Mouse (Mus musculus) midbrain, embryonic 15.5 days (tissue): ENCODE results near the gene Dbr1. TPM values are rescaled to one million over a fixed set of nuclear protein-coding genes. Genes with fewer than 3 reads are reported as not detected.

ENCODE experiments used
- ATAC-seq: fragments of 200-750 bp; cut with Nextera tagmentation; replicated peaks from 2 replicates; pipeline ENCODE4 v1.8.0; 2017; ENCODE audit warnings: moderate TSS enrichment
- H3K27ac ChIP-seq: fragments of 300-500 bp; sonication (generic); 2 replicates; pipeline ENCODE4 v1.5.1; 2015; ENCODE audit warnings: mild to moderate bottlenecking, inconsistent platforms
- H3K27me3 ChIP-seq: fragments of 300-500 bp; sonication (generic); replicated peaks from 2 replicates; pipeline ENCODE4 v1.6.1; 2015; ENCODE audit warnings: inconsistent platforms
- H3K36me3 ChIP-seq: fragments of 300-500 bp; sonication (generic); replicated peaks from 2 replicates; pipeline ENCODE4 v1.6.1; 2015; ENCODE audit warnings: inconsistent platforms
- H3K4me1 ChIP-seq: fragments of 300-500 bp; sonication (generic); 2 replicates; pipeline ENCODE4 v1.6.1; 2015; ENCODE audit warnings: inconsistent platforms
- H3K4me2 ChIP-seq: fragments of 300-500 bp; sonication (generic); 2 replicates; pipeline ENCODE4 v1.6.1; 2015; ENCODE audit warnings: inconsistent platforms, mild to moderate bottlenecking, moderate library complexity
- H3K4me3 ChIP-seq: fragments of 300-500 bp; sonication (generic); 2 replicates; pipeline ENCODE4 v1.5.1; 2015; ENCODE audit warnings: mild to moderate bottlenecking, inconsistent platforms
- H3K9ac ChIP-seq: fragments of 300-500 bp; sonication (generic); 2 replicates; pipeline ENCODE4 v1.6.1; 2015; ENCODE audit warnings: mild to moderate bottlenecking, inconsistent platforms
- H3K9me3 ChIP-seq: fragments of 300-500 bp; sonication (generic); 2 replicates; pipeline ENCODE4 v1.6.1; 2016; ENCODE audit warnings: inconsistent platforms
- WGBS: fragments of 180-500 bp; shearing (Covaris S2); methylation state at CpG from one replicate; pipeline ENCODE4 v1.1.7; 2015; ENCODE audit warnings: mixed read lengths; 5-methylcytosine and 5-hydroxymethylcytosine counted together
- polyA plus RNA-seq: library from polyadenylated mRNA; unstranded; fragments of >200 nt; fragmentation: Nextera tagmentation; extraction: Ambion mirVana; gene quantifications from 2 replicates; pipeline ENCODE4 v1.2.1, GENCODE M21; 2015

The Dbr1 gene
- polyA plus RNA-seq = 24.5 and 26.2 TPM in 2 replicates

- H3K36me3 ChIP-seq = 0 out of 2 replicates have a peak, but pooled peaks cover 10% of the 10 kb centered on the region
- peak within 1 kb of the TSS; percentile 71 for H3K4me2 ChIP-seq
- H3K4me3 ChIP-seq = peak within 1 kb of the TSS; percentile 95
- WGBS = under 1% methylated on average over 57 of the region's 57 CpGs
- H3K27ac ChIP-seq = peak within 1 kb of the TSS; percentile 81
- H3K9ac ChIP-seq = peak within 1 kb of the TSS; percentile 95
- ATAC-seq = peak; percentile 97
- no peaks in the 10 kb centered on the region for H3K9me3 ChIP-seq
- H3K27me3 ChIP-seq = peaks cover 5% of the 10 kb centered on the region; the same call in 1 of the 2 replicates
- peaks cover 11% of the 10 kb centered on the region for H3K4me1 ChIP-seq
These were observed at the start of gene Dbr1 for GRCm38 (mm10) chr9:99575677-99576480. TSS of gene Dbr1 (plus strand) at chr9:99575799.

DNA sequence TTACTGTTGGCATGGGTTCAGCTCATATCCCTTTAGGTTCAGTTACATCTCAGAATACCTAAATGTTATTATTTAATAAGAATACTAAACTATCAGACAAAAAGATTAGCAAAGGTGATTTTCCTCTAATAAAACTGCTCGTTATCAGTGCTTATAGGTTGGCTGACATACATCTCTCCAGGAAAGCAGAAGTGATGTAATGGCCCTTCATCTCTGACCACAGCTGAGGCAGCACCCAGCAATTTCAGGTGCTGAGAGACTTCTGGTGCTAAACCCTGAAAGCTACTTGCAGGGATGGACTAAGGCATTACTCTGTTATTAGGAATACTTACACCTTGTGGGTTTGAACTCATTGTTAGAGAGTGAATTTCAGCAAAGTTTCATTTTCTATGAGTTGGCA is 43.7 kb upstream of the Dbr1 start:
- WGBS = 83% methylated on average over 1 of the region's 1 CpGs

DNA sequence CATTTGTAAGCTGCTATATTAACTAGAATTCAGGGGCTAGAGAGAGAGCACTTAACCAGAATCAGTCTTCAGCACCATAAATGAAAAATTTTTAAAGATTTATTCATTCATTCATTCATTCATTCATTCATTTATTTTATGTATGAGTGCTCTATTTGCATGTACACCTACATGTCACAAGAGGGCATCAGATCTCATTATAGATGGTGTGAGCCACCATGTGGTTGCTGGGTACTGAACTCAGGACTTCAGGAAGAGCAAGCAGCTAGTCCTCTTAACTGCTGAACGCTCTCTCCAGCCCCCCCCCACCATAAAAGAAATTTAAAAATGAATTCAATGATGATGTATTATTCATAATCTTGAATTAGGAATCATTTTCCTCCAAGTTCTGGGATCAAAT is 29.3 kb upstream of the Dbr1 start:
- no peaks in the 10 kb centered on the region for H3K9me3 ChIP-seq
- 95% methylated on average over 1 of the region's 1 CpGs for WGBS
- H3K36me3 ChIP-seq = no peaks in the 10 kb centered on the region
- H3K27ac ChIP-seq = no peak overlapping the region
- no peaks in the 10 kb centered on the region for H3K27me3 ChIP-seq
- no peak for ATAC-seq
- H3K4me3 ChIP-seq = no peak overlapping the region
- no peak overlapping the region for H3K4me2 ChIP-seq
- no peak overlapping the region for H3K9ac ChIP-seq
- H3K4me1 ChIP-seq = no peaks in the 10 kb centered on the region

More for the DNA sequence above, 43.7 kb upstream of the Dbr1 start:
- no peak overlapping the region for H3K27ac ChIP-seq
- no peaks in the 10 kb centered on the region for H3K9me3 ChIP-seq
- H3K4me3 ChIP-seq = no peak overlapping the region
- no peak for ATAC-seq
- H3K9ac ChIP-seq = no peak overlapping the region
- no peaks in the 10 kb centered on the region for H3K4me1 ChIP-seq
- H3K4me2 ChIP-seq = no peak overlapping the region
- H3K27me3 ChIP-seq = no peaks in the 10 kb centered on the region
- H3K36me3 ChIP-seq = peaks cover 24% of the 10 kb centered on the region; the same call in 1 of the 2 replicates

DNA sequence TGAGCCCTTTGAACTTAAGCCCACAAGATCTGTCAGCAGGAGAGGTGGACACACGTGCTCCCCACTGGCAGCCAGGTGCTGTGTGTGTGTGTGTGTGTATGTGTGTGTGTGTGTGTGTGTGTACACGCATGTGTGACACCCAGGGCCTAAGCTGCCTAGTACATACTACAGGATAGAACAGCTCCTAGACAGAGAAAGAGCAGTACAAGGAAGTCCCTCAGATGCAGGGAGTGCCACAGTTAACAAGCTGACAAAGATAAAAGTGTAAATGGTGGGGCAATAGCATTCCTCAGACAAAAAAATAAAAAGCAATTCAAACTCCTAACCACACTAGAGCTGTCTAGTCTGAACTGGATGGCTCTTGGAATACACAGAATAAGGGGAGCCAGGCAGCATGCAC is 23.5 kb upstream of the Dbr1 start:
- no peak overlapping the region for H3K9ac ChIP-seq
- ATAC-seq = no peak
- no peak overlapping the region for H3K27ac ChIP-seq
- H3K27me3 ChIP-seq = no peaks in the 10 kb centered on the region
- H3K4me3 ChIP-seq = no peak overlapping the region
- H3K4me2 ChIP-seq = no peak overlapping the region
- no peaks in the 10 kb centered on the region for H3K9me3 ChIP-seq
- 80% methylated on average over 2 of the region's 2 CpGs for WGBS
- H3K36me3 ChIP-seq = no peaks in the 10 kb centered on the region
- no peaks in the 10 kb centered on the region for H3K4me1 ChIP-seq

DNA sequence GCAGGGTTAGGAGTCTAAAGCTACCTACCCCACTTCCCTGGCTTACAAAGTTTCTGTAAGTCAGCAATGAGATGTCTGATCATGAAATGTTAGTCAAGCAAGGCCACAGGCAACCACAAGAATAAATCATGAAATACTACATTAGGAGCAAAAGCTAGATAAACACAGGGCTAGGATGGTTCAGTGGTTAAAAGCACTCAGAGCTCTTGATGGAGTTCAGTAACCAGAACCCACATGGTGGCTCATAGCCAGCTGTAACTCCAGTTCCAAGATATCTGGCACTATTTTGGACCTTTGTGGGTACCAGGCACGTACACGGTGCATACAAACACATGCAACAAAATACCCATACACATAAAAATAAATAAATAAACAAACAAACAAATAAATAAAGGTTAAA is 22.6 kb upstream of the Dbr1 start:
- H3K27ac ChIP-seq = no peak overlapping the region
- H3K4me1 ChIP-seq = no peaks in the 10 kb centered on the region
- WGBS = 94% methylated on average over 2 of the region's 2 CpGs
- H3K9ac ChIP-seq = no peak overlapping the region
- no peak overlapping the region for H3K4me3 ChIP-seq
- no peaks in the 10 kb centered on the region for H3K27me3 ChIP-seq
- no peaks in the 10 kb centered on the region for H3K36me3 ChIP-seq
- ATAC-seq = no peak
- no peaks in the 10 kb centered on the region for H3K9me3 ChIP-seq
- H3K4me2 ChIP-seq = no peak overlapping the region

- H3K4me3 ChIP-seq = no peak overlapping the region
- no peak overlapping the region for H3K4me2 ChIP-seq
- no peak overlapping the region for H3K27ac ChIP-seq
- H3K9ac ChIP-seq = no peak overlapping the region
- ATAC-seq = no peak
- H3K36me3 ChIP-seq = no peaks in the 10 kb centered on the region
- no peaks in the 10 kb centered on the region for H3K9me3 ChIP-seq
- H3K27me3 ChIP-seq = no peaks in the 10 kb centered on the region
- no peaks in the 10 kb centered on the region for H3K4me1 ChIP-seq
These were observed 21.5 kb upstream of the Dbr1 start for GRCm38 (mm10) chr9:99554052-99554451.

DNA sequence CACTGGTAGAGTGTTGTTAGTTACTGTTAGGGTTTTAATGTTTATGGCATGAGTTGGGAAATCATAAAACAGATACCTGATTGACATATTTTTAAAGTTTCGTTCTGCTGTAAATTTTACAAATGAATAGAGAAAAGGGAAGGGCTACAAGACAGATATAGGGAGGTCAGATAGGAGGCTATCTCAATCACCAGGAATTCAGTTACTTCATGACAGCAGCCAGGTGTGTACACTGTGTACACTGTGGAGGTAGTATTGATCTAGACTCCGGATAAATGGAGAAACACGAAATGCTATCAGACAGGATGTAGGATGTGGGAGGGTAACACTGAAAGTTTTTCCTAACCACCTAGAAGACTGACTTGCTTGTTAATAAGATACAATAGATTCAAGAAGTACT is 20.3 kb upstream of the Dbr1 start:
- WGBS = 94% methylated on average over 3 of the region's 3 CpGs
- H3K27me3 ChIP-seq = no peaks in the 10 kb centered on the region

DNA sequence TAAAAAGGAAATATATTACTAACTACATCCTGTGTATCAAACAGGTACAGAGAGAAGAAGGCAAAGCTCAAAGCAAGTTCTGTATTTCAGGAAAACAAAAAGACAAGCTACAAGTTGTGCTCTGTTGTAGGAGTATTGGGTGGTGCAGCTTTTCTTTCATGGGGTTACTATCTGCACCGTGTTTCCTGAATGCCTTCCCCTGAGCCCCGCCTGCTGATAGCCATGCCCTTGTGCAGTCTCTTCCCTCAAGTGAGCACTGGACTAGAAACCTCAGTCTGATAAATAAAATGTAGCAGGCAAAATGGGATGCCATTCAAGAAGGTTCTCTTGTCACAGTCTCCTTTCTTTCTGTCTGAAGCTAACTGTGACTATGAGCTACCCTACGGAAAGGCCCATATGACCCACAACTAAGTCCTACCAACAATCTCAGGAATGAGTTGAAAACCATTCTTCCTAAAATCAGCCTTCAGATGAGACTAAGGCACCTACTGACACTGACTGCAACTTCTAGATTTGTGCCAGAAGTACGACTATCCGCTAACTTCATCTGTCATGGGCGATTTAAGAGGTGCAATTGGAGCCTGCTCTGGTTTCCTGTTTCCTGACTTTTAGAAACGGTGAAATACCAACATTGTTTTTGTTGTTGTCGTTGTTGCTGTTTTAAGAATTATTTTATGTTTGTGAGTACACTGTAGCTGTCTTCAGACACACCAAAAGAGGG is 17.9 kb upstream of the Dbr1 start:
- no peak overlapping the region for H3K27ac ChIP-seq
- no peaks in the 10 kb centered on the region for H3K9me3 ChIP-seq
- H3K36me3 ChIP-seq = no peaks in the 10 kb centered on the region
- no peak for ATAC-seq
- H3K4me1 ChIP-seq = no peaks in the 10 kb centered on the region
- H3K4me3 ChIP-seq = no peak overlapping the region
- H3K9ac ChIP-seq = no peak overlapping the region
- WGBS = 89% methylated on average over 8 of the region's 8 CpGs
- H3K4me2 ChIP-seq = no peak overlapping the region
- H3K27me3 ChIP-seq = no peaks in the 10 kb centered on the region

More for the DNA sequence above, 20.3 kb upstream of the Dbr1 start:
- Histone ChIP-seq H3K36me3 (no peaks in the 10 kb centered on the region), H3K4me3 (no peak overlapping the region), H3K4me2 (no peak overlapping the region), H3K4me1 (no peaks in the 10 kb centered on the region), H3K27ac (no peak overlapping the region), H3K9ac (no peak overlapping the region), H3K9me3 (no peaks in the 10 kb centered on the region)
- no peak for ATAC-seq

DNA sequence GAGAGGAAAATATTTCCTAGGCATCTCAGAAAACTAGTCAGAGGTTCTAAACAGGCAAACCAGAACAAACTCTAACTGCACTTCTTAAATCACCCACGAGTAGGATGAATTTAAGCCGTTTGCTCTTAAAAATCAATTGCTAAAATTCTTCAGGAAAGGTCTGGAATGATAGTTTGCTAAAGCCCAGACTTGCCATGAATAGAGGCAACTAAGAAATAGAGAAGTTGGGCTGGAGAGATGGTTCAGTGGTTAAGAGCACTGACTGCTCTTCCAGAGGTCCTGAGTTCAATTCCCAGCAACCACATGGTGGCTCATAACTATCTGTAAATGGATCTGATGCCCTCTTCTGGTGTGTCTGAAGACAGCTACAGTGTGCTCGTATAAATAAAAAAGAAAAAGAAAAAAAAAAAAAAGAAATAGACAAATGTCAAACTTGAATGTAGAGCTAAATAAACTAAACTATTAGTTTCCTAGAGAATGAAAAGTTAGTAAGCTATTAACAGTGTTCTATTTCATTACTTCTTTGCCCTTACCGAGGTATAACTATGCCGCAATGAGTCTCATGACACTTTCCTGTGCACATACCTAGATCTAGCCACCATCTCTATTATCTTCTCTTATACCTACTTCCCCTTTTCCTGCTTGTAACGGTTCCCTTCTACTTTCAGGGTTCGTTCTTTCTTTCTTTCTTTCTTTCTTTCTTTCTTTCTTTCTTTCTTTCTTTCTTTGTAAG is 16.6 kb upstream of the Dbr1 start:
- Histone ChIP-seq H3K27me3 (no peaks in the 10 kb centered on the region), H3K9me3 (no peaks in the 10 kb centered on the region), H3K36me3 (no peaks in the 10 kb centered on the region), H3K4me1 (0 out of 2 replicates have a peak, but pooled peaks cover 6% of the 10 kb centered on the region), H3K9ac (no peak overlapping the region), H3K27ac (no peak overlapping the region), H3K4me3 (no peak overlapping the region), H3K4me2 (no peak overlapping the region)
- WGBS = 92% methylated on average over 7 of the region's 7 CpGs
- ATAC-seq = no peak

DNA sequence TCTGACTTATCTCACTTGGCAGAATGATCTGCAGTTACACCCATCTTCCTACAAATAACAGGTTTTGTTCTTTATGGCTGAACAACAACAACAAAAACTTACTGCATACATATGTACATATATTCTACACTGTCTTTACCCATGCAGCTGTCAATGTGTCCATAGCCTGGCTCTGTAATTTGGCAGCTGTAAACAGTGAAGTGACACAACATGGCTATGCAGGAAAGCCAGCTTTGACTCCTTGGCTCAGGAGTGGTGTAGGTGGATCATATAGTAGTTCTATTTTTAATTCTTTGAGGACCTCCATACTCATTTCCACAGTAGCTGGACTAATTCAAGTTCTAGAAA is 16.1 kb upstream of the Dbr1 start:
- Histone ChIP-seq H3K9ac (no peak overlapping the region), H3K9me3 (no peaks in the 10 kb centered on the region), H3K36me3 (no peaks in the 10 kb centered on the region), H3K27ac (no peak overlapping the region), H3K27me3 (no peaks in the 10 kb centered on the region), H3K4me1 (0 out of 2 replicates have a peak, but pooled peaks cover 10% of the 10 kb centered on the region), H3K4me2 (no peak overlapping the region), H3K4me3 (no peak overlapping the region)
- no peak for ATAC-seq

DNA sequence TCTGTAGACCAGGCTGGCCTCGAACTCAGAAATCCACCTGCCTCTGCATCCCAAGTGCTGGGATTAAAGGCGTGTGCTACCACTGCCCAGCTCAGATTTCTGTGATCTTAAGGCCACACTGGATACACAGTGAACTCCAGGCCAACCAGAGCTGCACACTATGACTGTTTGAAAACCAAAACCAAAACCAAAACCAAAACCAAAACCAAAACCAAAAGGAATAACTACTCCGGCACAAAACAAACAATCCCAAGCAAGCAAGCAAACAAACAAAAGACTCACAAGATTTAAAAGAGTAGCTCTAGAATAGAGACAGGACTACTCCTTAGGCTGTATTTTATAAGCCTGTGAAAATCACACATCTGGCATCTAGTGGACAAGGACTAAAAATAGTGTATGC is 15.2 kb upstream of the Dbr1 start:
- WGBS = 94% methylated on average over 3 of the region's 3 CpGs
- no peaks in the 10 kb centered on the region for H3K27me3 ChIP-seq
- H3K9ac ChIP-seq = no peak overlapping the region
- no peak overlapping the region for H3K4me3 ChIP-seq
- H3K36me3 ChIP-seq = no peaks in the 10 kb centered on the region
- H3K4me1 ChIP-seq = 0 out of 2 replicates have a peak, but pooled peaks cover 10% of the 10 kb centered on the region
- no peak overlapping the region for H3K27ac ChIP-seq
- no peak for ATAC-seq
- H3K9me3 ChIP-seq = no peaks in the 10 kb centered on the region
- no peak overlapping the region for H3K4me2 ChIP-seq

GRCm38 (mm10) chr9:99563714-99564113 is 11.9 kb upstream of the Dbr1 start:
- WGBS = 39% methylated on average over 11 of the region's 11 CpGs
- H3K4me3 ChIP-seq = no peak overlapping the region
- H3K9me3 ChIP-seq = no peaks in the 10 kb centered on the region
- no peak overlapping the region for H3K27ac ChIP-seq
- H3K4me1 ChIP-seq = peaks cover 28% of the 10 kb centered on the region
- H3K4me2 ChIP-seq = no peak overlapping the region
- H3K27me3 ChIP-seq = no peaks in the 10 kb centered on the region
- no peak for ATAC-seq
- no peaks in the 10 kb centered on the region for H3K36me3 ChIP-seq
- no peak overlapping the region for H3K9ac ChIP-seq
